Mouse (Mus musculus) kidney, embryonic 14.5 days (tissue): ENCODE data around the gene H2-Q1. TPM values are rescaled to one million over a fixed set of nuclear protein-coding genes. Genes with fewer than 3 reads are reported as not detected.
"Not testable (repeated sequence)": the region's sequence is repeated elsewhere in the genome, so short reads cannot be mapped to it uniquely, and the experiment has no call there.

ENCODE experiments used
- ATAC-seq: fragments of 200-750 bp; cut with Nextera tagmentation; 2 replicates; pipeline ENCODE4 v1.8.0; 2017; ENCODE audit warnings: moderate number of reproducible peaks, mild to moderate bottlenecking, moderate TSS enrichment, moderate library complexity; ENCODE audit not compliant: low FRiP score, low TSS enrichment
- H3K27ac ChIP-seq: fragments of 300-500 bp; sonication (generic); 2 replicates; pipeline ENCODE4 v1.5.1; 2014; ENCODE audit warnings: low read depth, mild to moderate bottlenecking, low read length, moderate library complexity, mixed read lengths
- H3K27me3 ChIP-seq: fragments of 300-500 bp; sonication (generic); 2 replicates; pipeline ENCODE4 v1.6.1; 2014; ENCODE audit warnings: mild to moderate bottlenecking, low read length; ENCODE audit not compliant: control insufficient read depth, insufficient read depth
- H3K36me3 ChIP-seq: fragments of 300-500 bp; sonication (generic); 2 replicates; pipeline ENCODE4 v1.6.1; 2014; ENCODE audit warnings: low read length, mixed read lengths; ENCODE audit not compliant: control insufficient read depth, insufficient read depth
- H3K4me1 ChIP-seq: fragments of 300-500 bp; sonication (generic); 2 replicates; pipeline ENCODE4 v1.6.1; 2014; ENCODE audit warnings: low read length, mixed read lengths; ENCODE audit not compliant: control insufficient read depth, insufficient read depth
- H3K4me2 ChIP-seq: fragments of 300-500 bp; sonication (generic); replicated peaks from 2 replicates; pipeline ENCODE4 v1.6.1; 2014; ENCODE audit warnings: low read depth, mild to moderate bottlenecking, low read length
- H3K4me3 ChIP-seq: fragments of 300-500 bp; sonication (generic); 2 replicates; pipeline ENCODE4 v1.5.1; 2014; ENCODE audit warnings: mild to moderate bottlenecking, low read length
- H3K9ac ChIP-seq: fragments of 300-500 bp; sonication (generic); 2 replicates; pipeline ENCODE4 v1.6.1; 2014; ENCODE audit warnings: low read depth, mild to moderate bottlenecking, low read length, moderate library complexity
- H3K9me3 ChIP-seq: fragments of 300-500 bp; sonication (generic); 2 replicates; pipeline ENCODE4 v1.6.1; 2016; ENCODE audit warnings: low read length; ENCODE audit not compliant: control insufficient read depth
- WGBS: fragments of 180-500 bp; shearing (Covaris S2); extraction: QIAGEN DNeasy Blood & Tissue Kit; methylation state at CpG from one replicate; pipeline ENCODE4 v1.1.7; 2014; 5-methylcytosine and 5-hydroxymethylcytosine counted together
- polyA plus RNA-seq: library from polyadenylated mRNA; unstranded; fragments of >200 nt; fragmentation: Nextera tagmentation; extraction: Ambion mirVana; gene quantifications from 2 replicates; pipeline ENCODE4 v1.2.1, GENCODE M21; 2014

H2-Q1 gene
- polyA plus RNA-seq, 1 experiment from 2014 or later: not detected

GRCm38 (mm10) chr17:35300261-35300945 is 19.8 kb upstream of the H2-Q1 start:
- WGBS: 87% methylated on average over 7 of the region's 7 CpGs
- not testable (repeated sequence) for H3K9ac ChIP-seq, H3K27ac ChIP-seq, H3K9me3 ChIP-seq, H3K4me3 ChIP-seq, ATAC-seq, H3K36me3 ChIP-seq, H3K4me2 ChIP-seq, H3K27me3 ChIP-seq, H3K4me1 ChIP-seq

DNA sequence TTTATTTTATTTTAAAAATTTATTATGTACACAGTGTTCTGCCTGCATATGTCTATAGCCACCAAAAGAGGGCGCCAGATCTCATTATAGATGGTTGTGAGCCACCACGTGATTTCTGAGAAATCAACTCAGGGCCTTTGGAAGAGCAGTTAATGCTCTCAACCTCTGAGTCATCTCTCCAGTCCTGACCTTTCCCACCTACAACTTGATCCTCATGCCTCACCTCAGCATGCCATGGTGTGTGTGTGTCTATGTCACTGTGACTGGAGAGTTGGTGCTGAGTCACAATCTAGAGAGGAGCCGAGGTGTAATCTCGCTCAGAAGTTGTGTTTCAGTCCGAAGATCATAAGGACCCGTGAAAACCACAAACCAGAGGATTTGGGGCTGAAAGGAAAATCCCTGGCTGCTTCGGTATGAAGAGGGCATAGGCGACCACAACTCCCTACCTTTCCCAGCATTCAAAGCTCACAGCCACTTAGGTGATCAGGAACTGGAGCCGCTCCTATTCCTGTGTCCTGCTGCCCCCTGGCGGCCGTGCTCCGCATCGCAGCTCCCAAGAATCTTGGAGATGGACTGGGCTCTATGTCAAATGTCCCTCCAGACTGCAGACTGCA is 18.5 kb upstream of the H2-Q1 start:
- Histone ChIP-seq H3K4me1 (no peaks in the 10 kb centered on the region), H3K9ac (no peak overlapping the region), H3K4me2 (no peak overlapping the region), H3K4me3 (no peak overlapping the region), H3K9me3 (0 out of 2 replicates have a peak, but pooled peaks cover 2% of the 10 kb centered on the region), H3K36me3 (no peaks in the 10 kb centered on the region), H3K27me3 (no peaks in the 10 kb centered on the region), H3K27ac (no peak overlapping the region)
- WGBS: 27% methylated on average over 13 of the region's 13 CpGs
- no peak for ATAC-seq

DNA sequence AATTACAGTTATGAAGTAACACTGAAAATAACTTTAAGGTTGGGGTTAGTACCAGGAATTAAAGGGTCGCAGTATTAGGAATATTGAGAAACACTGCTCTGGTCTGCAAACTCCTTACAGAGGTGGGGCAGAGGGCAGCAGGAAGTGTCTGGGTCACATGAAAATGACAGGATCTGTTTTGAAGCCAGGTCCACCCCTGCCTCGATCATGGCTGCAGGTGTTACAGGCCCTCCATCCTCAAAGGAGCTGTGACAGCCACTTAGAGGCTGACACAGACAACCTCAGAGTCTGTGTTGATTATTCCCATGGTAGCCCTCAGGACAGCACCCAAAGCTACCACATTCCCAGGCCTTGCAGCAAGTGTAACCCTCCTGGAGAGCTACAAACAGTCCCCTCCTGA is 16.9 kb upstream of the H2-Q1 start:
- no peak for ATAC-seq
- no peak overlapping the region for H3K4me3 ChIP-seq
- 77% methylated on average over 2 of the region's 2 CpGs for WGBS

DNA sequence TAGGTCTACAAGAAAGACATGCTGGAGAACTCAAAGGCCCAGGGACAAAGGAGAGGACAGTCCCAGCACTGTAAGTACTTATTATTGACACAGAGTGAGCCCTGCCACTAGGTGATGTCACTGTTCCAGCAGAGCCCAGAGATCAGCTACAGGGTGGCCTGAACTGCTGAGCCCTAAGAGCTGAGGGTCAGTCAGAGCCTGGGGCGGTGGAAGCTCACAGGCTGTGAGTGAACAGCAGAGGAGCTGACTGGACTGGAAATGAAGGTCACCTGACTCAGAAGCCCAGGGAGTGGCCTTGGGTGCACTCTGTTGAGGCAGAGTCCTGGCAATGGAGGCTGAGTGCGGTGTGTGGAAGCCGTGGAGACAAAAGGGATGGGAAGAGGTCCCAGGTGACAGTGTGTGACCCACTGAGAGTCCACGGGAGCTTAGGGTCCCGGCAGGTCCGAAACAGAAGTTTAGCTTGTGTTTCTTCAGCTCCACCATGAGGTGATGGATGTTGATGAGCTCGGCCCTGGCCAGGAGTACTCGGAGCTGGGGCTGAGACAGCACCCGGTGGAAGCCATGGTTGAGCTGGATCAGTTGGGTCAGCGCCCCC is 16.4 kb upstream of the H2-Q1 start:
- H3K9ac ChIP-seq: no peak overlapping the region
- H3K9me3 ChIP-seq: 0 out of 2 replicates have a peak, but pooled peaks cover 2% of the 10 kb centered on the region
- H3K27ac ChIP-seq: no peak overlapping the region
- H3K36me3 ChIP-seq: no peaks in the 10 kb centered on the region
- no peaks in the 10 kb centered on the region for H3K4me1 ChIP-seq
- no peaks in the 10 kb centered on the region for H3K27me3 ChIP-seq
- H3K4me3 ChIP-seq: no peak overlapping the region
- no peak for ATAC-seq
- 80% methylated on average over 10 of the region's 10 CpGs for WGBS
- H3K4me2 ChIP-seq: no peak overlapping the region

More for the DNA sequence above, 16.9 kb upstream of the H2-Q1 start:
- H3K4me2 ChIP-seq: no peak overlapping the region
- 0 out of 2 replicates have a peak, but pooled peaks cover 2% of the 10 kb centered on the region for H3K9me3 ChIP-seq
- no peaks in the 10 kb centered on the region for H3K36me3 ChIP-seq
- H3K27ac ChIP-seq: no peak overlapping the region
- H3K4me1 ChIP-seq: no peaks in the 10 kb centered on the region
- no peak overlapping the region for H3K9ac ChIP-seq
- H3K27me3 ChIP-seq: no peaks in the 10 kb centered on the region

DNA sequence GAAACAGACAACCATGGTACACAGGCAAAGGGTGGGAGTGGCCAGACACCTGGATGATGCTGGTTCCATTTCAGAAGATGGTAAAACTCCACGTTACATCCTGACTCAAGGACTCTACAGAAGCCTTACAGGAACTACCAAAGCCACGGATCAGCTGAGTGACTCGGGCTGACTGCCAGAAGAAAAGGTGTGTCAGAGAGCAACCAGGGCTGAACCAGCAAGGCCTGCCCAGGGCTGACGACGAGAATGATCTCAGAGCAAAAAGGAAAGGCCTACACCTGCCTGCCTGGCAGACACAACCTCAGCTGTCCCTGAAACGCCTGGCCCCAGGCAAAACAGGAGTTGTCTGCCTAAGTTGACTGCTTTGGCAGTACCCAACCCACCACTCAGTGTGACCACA is 15.7 kb upstream of the H2-Q1 start:
- no peak overlapping the region for H3K27ac ChIP-seq
- H3K27me3 ChIP-seq: no peaks in the 10 kb centered on the region
- H3K4me1 ChIP-seq: no peaks in the 10 kb centered on the region
- WGBS: 74% methylated on average over 6 of the region's 6 CpGs
- no peak overlapping the region for H3K9ac ChIP-seq
- H3K9me3 ChIP-seq: 0 out of 2 replicates have a peak, but pooled peaks cover 2% of the 10 kb centered on the region
- H3K4me2 ChIP-seq: no peak overlapping the region
- ATAC-seq: no peak
- no peaks in the 10 kb centered on the region for H3K36me3 ChIP-seq
- H3K4me3 ChIP-seq: no peak overlapping the region

DNA sequence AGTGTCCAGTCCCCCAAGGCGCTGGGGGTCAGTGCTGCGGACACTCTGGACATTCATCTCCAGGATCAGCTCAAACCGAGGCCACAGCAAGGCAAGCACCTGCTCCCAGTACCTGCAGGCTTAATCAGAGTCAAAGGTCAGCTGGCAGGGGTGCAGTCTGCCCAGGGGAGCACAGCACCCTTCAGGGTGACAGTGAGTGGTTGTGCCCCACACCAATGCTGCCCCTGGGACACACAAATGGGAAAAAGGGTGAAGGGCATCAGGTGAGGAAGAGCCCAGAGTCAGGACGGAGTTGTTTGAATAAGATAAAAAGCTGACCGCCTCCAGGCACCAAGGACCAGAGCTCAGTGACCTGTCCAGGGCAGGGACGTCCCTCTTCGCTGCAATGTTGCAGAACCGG is 15.3 kb upstream of the H2-Q1 start:
- not testable (repeated sequence) for H3K4me2 ChIP-seq, H3K27ac ChIP-seq, H3K9ac ChIP-seq, H3K4me1 ChIP-seq, H3K4me3 ChIP-seq, H3K9me3 ChIP-seq, ATAC-seq, H3K27me3 ChIP-seq, H3K36me3 ChIP-seq
- 84% methylated on average over 8 of the region's 8 CpGs for WGBS

GRCm38 (mm10) chr17:35318671-35319070 is 1.5 kb upstream of the H2-Q1 start:
- H3K4me2 ChIP-seq: no peak overlapping the region
- H3K4me1 ChIP-seq: 0 out of 2 replicates have a peak, but pooled peaks cover 6% of the 10 kb centered on the region
- ATAC-seq: no peak
- no peak overlapping the region for H3K9ac ChIP-seq
- H3K4me3 ChIP-seq: no peak overlapping the region
- H3K27me3 ChIP-seq: peaks cover 24% of the 10 kb centered on the region
- no peaks in the 10 kb centered on the region for H3K36me3 ChIP-seq
- H3K9me3 ChIP-seq: no peaks in the 10 kb centered on the region
- no peak overlapping the region for H3K27ac ChIP-seq

- H3K4me3 ChIP-seq, ATAC-seq, H3K36me3 ChIP-seq, H3K4me2 ChIP-seq, H3K9me3 ChIP-seq, H3K9ac ChIP-seq, H3K27ac ChIP-seq, H3K4me1 ChIP-seq: not testable (repeated sequence)
- 56% methylated on average over 1 of the region's 1 CpGs for WGBS
- H3K27me3 ChIP-seq: peaks cover 12% of the 10 kb centered on the region
Observed at GRCm38 (mm10) chr17:35325124-35325523, 4.9 kb downstream of the H2-Q1 start.

DNA sequence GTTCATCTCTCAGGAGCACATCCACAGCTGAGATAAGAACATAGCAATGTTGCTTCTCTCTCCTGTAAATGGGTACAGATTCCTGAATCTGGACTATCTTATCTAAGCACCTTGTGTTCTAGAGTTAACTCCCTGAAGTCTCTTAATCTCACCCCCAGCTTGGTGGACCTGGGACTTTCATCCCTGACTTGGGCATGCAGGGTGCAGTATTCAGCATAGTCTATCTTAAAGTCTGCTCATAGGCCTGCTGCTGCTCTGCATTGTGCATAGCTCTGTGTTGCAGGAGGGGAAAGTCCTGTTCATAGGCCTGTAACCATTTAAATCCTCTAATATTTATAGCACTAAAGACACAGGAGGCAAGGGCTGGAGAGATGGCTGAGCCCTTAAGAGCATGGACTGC is 5.8 kb downstream of the H2-Q1 start:
- ATAC-seq: not testable (repeated sequence)

More for the DNA sequence above, 5.8 kb downstream of the H2-Q1 start:
- H3K27me3 ChIP-seq, H3K4me3 ChIP-seq, H3K9ac ChIP-seq, H3K9me3 ChIP-seq, H3K4me2 ChIP-seq, H3K36me3 ChIP-seq, H3K4me1 ChIP-seq, H3K27ac ChIP-seq: not testable (repeated sequence)
